Mouse (Mus musculus): ENCODE measurements at regions not wholly inside any gene's neighbourhood (a gene's known extent, or its start where the extent isn't known, plus 50 kb on each side); places are given as distances from the start of the nearest gene placed in this dataset.

DNA sequence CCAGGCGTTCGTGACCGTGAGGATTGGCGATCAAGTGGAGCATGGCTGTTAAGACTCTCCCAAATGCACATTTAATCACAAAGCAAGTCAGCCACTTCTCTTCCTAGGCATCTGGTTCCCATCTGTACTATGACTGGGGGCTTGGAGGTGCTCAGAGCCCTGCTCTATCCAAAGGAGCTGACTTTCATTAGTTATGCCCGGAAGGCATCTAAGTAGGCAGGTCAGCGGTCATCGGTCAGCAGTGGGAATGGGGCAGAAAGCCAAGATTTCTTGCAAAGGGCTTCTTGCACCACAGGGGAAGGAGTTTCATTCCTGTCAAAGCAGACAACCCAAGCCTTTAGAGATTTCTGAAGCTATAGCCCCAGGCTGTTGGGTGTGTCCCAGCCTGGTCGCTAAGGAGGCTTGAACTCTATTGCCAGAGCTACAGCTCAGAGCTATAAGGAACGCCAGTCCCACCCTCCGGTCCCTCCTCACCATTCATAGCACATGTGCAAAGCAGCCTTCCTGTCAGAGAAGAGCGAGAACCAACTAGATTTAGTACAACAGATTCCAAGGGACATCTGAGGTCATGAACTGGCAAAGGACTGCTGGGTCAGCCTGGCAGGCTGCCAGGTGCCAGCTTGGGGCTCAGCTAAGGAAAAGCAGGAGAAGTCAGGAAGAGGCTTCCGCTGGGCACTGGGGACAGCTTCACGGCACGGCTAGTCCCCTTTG lies 175.6 kb downstream of the Fam43a start:
- in situ Hi-C loops (cut with MboI) = no loop called here

DNA sequence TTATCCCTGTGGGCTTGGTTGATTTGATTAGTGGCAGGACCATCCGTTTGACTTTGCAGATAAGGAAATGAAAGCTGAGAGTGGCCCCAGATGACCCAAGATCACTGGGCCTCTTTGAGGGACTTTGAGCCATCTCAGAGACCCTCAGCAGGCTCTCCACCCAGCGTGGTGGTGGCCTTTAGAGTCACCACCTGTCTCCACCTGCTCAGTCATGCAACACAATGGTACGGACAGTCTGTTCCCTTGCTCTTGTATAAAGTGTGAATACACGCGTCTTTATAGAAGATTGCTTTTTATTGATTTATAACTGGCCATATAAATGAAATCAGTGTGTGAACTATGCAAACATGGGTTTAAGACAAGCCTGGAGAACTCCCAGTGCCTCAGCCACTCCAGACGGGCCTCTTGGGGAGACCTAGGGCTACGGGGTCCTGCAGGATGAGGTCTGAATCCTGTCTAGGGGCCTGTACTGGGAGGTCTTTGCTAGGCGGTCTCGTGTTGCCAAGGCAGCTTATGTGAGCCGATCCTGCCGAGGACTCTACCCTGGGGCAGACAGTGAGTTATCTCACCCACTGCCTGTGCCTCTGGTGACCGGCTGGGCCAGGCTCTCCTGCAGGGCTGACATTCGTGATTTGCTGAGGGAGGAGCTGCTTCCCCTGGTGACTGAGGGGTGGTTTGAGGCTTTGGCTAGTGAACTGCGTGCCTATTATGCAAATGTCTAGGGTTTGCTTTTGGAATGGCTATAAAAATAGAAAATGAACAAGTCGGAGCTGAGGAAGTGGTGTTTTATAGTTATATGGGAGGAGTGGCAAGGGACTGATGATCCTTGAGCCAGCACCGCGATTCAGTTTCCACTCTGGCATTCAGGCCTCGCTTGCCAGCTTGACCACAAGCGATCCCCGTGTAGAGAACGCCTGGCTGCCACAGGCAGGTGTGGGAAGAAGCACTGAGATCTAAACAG lies 176.5 kb downstream of the Fam43a start:
- in situ Hi-C loops (cut with MboI) = no loop called here

GRCm38 (mm10) chr16:30777416-30777815 lies 177.9 kb downstream of the Fam43a start:
- in situ Hi-C loops (cut with MboI) = no loop called here

GRCm38 (mm10) chr16:30778078-30778477 lies 178.6 kb downstream of the Fam43a start:
- in situ Hi-C loops (cut with MboI) = no loop called here

- in situ Hi-C loops (cut with MboI) = no loop called here
These were observed 179.4 kb downstream of the Fam43a start for GRCm38 (mm10) chr16:30778945-30779344.

DNA sequence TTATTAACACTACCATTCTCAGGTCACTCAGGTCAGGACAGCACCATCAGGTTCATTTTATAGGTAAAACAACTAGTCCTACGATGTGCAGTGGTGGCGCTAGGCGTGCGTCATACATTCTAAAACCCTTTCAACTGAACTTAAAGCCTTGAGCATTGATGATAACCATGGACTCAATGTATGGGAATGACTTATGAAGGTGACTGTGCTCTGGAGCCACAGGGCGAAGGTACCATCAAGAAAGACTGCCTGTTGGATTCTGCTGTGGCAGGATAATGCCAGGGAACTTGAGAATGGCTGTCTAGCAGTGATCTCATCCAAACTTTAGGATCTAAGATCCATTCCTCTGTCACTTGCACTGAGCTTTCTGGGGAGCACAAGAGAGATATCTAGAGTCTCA lies 184.7 kb downstream of the Fam43a start:
- in situ Hi-C loops (cut with MboI) = no loop called here

- in situ Hi-C loops (cut with MboI) = no loop called here
These were observed 185.4 kb downstream of the Fam43a start for GRCm38 (mm10) chr16:30784949-30785348.

DNA sequence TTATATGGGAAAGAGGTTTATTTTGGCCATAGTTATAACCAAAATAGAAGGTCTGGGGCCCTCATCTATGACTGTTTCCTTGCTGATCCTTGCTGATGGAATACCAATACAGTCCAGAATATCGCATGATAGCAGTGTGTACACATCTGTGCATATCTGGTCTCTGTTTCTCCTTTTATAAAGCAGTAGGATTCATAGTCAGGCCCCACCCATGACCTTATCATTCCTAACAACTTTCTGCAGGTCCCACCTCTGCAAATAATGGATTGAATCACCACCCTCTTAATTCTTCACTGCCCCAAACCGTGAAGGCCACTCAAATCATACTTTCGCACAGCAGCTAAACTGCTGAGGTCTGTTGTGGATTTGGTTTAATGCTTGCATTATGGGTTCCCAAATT lies 186.5 kb downstream of the Fam43a start:
- in situ Hi-C loops (cut with MboI) = no loop called here

GRCm38 (mm10) chr16:30787351-30787750 lies 187.8 kb downstream of the Fam43a start:
- in situ Hi-C loops (cut with MboI) = no loop called here

DNA sequence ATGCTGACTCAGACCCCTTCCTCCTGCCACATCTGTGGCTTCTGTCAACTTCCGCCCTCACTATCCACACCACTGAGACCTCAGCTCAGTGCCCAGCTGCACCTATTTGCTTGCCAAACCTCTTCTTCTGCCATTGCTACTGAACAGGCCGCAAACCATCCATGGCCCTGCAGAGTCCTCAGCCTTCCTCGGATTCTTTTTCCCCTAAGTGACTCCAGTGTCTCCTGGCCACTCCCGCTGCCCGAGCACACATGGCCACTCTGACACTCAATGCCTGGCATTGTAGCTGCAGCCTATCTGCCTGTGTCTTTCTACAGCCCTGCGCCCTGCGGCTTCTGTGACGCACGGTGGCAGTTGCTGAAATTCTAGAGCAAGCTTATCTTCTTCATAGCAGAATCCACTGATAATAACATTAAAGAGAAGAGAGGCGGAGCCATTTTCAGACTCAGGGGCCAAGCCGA lies 188.8 kb downstream of the Fam43a start:
- in situ Hi-C loops (cut with MboI) = no loop called here

- in situ Hi-C loops (cut with MboI) = no loop called here
These were observed 189.6 kb downstream of the Fam43a start for GRCm38 (mm10) chr16:30788944-30789781.

GRCm38 (mm10) chr16:30790036-30790435 lies 190.5 kb downstream of the Fam43a start:
- in situ Hi-C loops (cut with MboI) = no loop called here

DNA sequence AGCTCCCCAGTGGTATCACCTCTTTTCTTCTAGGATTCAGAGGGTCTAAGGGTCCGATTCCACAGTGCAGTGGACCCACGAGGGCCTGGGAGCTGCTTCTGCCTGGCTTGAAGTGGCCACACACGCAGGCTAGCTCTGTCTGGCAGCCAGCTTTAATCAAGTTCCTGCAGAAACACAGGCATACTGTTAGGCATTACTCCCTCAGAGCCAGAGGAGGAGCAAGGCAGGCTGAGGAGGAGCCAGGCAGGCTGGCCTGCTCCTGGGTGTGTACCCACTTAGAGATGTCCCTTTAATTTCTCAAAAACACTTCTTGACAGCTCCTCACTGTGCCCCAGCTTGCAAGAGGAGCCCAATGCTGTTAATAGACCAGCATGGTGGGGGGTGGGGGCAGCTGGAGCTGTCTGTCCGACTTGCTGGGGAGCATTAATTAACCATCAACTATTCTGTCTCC lies 191.1 kb downstream of the Fam43a start:
- in situ Hi-C loops (cut with MboI) = no loop called here

- in situ Hi-C loops (cut with MboI) = no loop called here
These were observed 191.7 kb downstream of the Fam43a start for GRCm38 (mm10) chr16:30791048-30791855.

DNA sequence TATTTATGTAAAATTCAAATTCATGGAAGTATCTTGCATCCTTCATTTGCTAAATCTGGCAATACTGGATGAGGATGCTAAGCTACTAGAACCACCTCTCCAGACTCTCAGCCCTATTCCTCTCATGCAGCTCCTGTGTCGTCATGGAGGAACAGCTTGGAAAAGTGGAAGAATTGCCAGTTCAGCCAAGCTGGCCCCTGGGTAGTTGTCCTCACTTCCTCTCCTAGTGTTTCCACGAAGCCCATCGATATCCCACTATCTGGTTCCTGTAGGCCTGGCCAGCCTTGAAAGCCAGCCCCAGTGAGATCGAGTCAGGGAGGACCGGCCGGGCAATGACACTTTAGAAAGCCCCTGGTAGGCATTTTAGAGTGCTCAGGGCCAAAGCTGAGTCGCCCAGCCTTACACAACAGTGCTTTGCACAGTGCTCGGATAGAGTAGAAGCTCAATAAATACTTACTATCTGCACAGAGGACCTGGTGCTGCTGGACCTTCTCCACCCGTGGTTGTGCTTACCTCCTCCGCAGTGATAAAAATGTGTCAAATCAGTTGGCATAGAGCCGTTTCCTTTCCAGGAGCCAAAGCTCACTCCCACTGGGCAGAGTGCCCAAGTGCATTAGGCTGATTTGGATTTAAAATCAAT lies 193.3 kb downstream of the Fam43a start:
- in situ Hi-C loops (cut with MboI) = no loop called here

DNA sequence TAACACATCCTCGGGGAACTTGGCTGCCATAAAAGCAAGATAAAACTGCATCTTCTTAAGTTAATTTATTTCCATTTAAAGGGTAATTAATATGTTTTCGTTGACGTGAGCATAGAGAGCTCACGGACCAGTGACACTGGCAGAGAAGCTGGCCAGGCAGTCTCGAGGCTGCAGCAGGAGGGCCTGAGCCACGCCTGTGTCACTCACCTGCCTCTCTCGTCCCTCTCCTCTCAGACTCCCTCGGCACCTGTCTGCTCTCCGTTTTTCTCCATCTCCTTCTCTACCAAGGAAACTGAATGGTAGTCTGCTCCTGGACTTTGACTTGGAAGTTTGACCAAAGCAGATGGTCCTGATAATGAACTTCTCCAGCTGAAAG lies 193.8 kb downstream of the Fam43a start:
- in situ Hi-C loops (cut with MboI) = no loop called here

DNA sequence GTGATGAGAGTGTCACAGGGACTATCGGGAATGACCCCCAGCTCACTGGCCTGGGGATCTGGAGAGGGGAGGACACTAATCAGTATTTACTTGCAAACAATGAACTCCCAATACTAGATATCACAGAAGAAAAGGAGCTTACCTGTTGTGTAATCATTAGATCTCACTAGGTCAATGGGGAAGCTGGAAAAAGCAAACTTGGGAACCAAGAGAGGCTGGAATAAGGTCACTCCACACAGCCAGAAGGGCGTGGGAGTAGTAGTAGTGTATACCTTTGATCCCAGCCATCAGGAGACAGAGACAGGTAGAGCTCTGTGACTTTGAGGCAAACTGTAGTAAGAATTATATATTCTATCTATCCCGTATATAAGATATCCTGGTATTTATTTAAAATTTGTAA lies 194.3 kb downstream of the Fam43a start:
- in situ Hi-C loops (cut with MboI) = no loop called here

- in situ Hi-C loops (cut with MboI) = no loop called here
These were observed 196.0 kb downstream of the Fam43a start for GRCm38 (mm10) chr16:30795501-30795904.

DNA sequence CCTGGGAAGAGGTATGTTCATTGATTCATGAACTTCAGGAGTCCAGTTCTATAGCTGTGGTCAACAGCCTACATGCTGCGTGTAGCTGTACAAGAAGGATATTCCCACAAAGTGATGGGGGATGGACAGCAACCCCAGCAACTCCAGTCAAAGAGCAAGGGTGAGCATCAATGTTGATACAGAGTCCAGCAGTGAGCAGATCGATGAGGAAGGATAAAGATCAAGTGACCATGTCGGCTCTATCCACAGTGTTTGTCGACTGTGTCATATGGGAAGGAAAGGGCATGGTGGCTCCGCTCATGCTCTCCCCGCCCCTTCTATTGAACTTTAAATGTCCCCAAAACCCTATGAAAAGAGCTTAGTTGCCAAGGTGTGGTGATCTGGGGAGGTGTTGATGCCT lies 196.6 kb downstream of the Fam43a start:
- in situ Hi-C loops (cut with MboI) = no loop called here

- in situ Hi-C loops (cut with MboI) = no loop called here
These were observed 197.5 kb downstream of the Fam43a start for GRCm38 (mm10) chr16:30797006-30797405.
